Mouse (Mus musculus) forebrain, embryonic 12.5 days (tissue): ENCODE data around the gene Osmr. TPM values are rescaled to one million over a fixed set of nuclear protein-coding genes. Genes with fewer than 3 reads are reported as not detected.
A peak's percentile ranks its signal among the peaks of the same experiment; 100 is the strongest.
"Not testable (repeated sequence)": the region's sequence is repeated elsewhere in the genome, so short reads cannot be mapped to it uniquely, and the experiment has no call there.

Experiments
- ATAC-seq: fragments of 200-750 bp; cut with Nextera tagmentation; 2 replicates; pipeline ENCODE4 v1.8.0; 2017; ENCODE audit warnings: moderate TSS enrichment; ENCODE audit not compliant: low FRiP score
- H3K27ac ChIP-seq: fragments of 300-500 bp; sonication (generic); 2 replicates; pipeline ENCODE4 v1.5.1; 2016; ENCODE audit warnings: mild to moderate bottlenecking
- H3K27me3 ChIP-seq: fragments of 300-500 bp; sonication (generic); 2 replicates; pipeline ENCODE4 v1.6.1; 2016; ENCODE audit warnings: mild to moderate bottlenecking
- H3K36me3 ChIP-seq: fragments of 300-500 bp; sonication (generic); replicated peaks from 2 replicates; pipeline ENCODE4 v1.6.1; 2016; ENCODE audit warnings: mild to moderate bottlenecking
- H3K4me1 ChIP-seq: fragments of 300-500 bp; sonication (generic); 2 replicates; pipeline ENCODE4 v1.6.1; 2016
- H3K4me2 ChIP-seq: fragments of 300-500 bp; sonication (generic); 2 replicates; pipeline ENCODE4 v1.6.1; 2016; ENCODE audit warnings: mild to moderate bottlenecking, moderate library complexity
- H3K4me3 ChIP-seq: fragments of 300-500 bp; sonication (generic); replicated peaks from 2 replicates; pipeline ENCODE4 v1.5.1; 2016; ENCODE audit warnings: mild to moderate bottlenecking
- H3K9ac ChIP-seq: fragments of 300-500 bp; sonication (generic); 2 replicates; pipeline ENCODE4 v1.6.1; 2016; ENCODE audit warnings: mild to moderate bottlenecking
- H3K9me3 ChIP-seq: fragments of 300-500 bp; sonication (generic); 2 replicates; pipeline ENCODE4 v1.6.1; 2016
- WGBS: fragments of 180-500 bp; shearing (Covaris S2); methylation state at CpG from one replicate; pipeline ENCODE4 v1.1.7; 2016; 5-methylcytosine and 5-hydroxymethylcytosine counted together
- polyA plus RNA-seq: library from polyadenylated mRNA; unstranded; fragments of >200 nt; fragmentation: Nextera tagmentation; extraction: Ambion mirVana; gene quantifications from 2 replicates; pipeline ENCODE4 v1.2.1, GENCODE M21; 2016

Gene Osmr
- polyA plus RNA-seq, 1 experiment from 2014 or later, result 0.50 TPM

DNA sequence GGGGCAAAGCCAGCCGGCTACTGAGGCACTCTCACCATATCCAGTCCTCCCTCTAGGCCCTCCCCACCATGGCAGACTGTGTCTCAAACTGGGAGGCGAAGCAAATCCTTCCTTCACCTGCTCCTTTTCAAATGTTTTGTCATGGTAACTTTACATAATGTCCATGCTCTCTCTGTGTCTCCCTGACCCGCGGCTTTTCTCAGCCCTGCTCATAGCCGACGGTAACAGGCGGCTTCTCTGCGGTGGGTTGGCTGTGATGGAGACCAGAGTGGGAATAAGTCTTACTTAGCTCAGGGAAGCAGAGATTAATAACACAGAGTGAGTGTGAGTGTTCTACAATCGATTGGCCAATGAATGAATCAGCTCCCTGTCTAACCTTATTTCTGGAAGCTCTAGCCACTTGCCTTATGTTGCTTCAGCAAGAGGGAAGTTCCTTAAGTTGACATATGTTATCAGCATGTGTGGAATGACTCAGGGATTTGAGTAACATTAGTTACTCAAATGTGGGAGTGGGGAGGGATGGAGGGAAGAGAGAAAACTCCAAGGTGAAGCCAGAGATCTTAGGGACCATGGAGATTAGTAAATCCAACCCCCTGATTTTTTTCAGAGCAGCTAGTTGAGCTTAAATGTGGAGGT is 17.4 kb downstream of the Osmr start:
- H3K4me2 ChIP-seq, result no peak overlapping the region
- no peaks in the 10 kb centered on the region for H3K4me1 ChIP-seq
- H3K27me3 ChIP-seq, result 0 out of 2 replicates have a peak, but pooled peaks cover 3% of the 10 kb centered on the region
- no peaks in the 10 kb centered on the region for H3K36me3 ChIP-seq
- 84% methylated on average over 9 of the region's 9 CpGs for WGBS
- no peak for ATAC-seq
- no peak overlapping the region for H3K27ac ChIP-seq
- H3K9ac ChIP-seq, result no peak overlapping the region
- no peak overlapping the region for H3K4me3 ChIP-seq
- no peaks in the 10 kb centered on the region for H3K9me3 ChIP-seq

DNA sequence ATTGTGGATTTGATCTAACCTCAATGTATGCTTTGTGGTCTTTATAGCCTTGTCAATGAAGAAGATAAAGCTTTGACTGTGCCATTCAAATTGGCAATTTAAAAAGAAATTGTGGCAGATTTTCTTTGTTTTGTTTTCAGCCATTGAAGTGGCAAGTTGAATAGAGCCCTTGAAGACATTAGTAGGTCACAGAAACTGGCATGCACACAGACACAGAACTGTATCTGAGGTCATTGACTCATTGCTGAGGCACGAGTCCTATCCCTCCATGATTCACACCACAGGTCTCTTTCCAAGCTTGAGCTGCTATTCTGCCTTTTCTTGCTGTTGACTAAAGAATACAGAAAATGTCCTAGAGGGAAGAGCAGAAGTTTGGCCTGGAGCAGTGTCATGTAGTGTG is 24.9 kb downstream of the Osmr start:
- no peak overlapping the region for H3K4me2 ChIP-seq
- H3K27ac ChIP-seq, result no peak overlapping the region
- WGBS, result 42% methylated on average over 1 of the region's 1 CpGs

DNA sequence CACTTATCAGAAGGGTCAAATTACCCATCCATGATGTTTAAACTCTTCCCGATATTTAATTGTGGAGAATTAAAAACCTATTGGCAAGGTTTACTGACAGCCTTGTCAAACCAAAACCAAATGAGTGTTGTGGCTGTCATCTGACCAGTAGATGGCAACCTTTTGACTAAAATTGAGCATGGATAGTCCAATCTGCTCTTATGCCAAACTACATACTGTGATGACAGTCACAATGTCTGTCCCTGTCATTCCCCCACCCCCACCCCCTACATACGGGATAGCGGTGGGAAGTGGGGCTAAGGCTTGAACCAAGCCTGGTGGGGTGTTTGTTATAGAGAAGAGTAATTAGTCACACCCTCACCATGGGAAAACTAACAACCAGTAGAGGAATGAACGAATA is 34.6 kb downstream of the Osmr start:
- no peaks in the 10 kb centered on the region for H3K27me3 ChIP-seq
- no peak overlapping the region for H3K27ac ChIP-seq
- 62% methylated on average over 4 of the region's 4 CpGs for WGBS
- no peak overlapping the region for H3K4me3 ChIP-seq
- peak; percentile 53; the same call in 1 of the 2 replicates for ATAC-seq
- no peaks in the 10 kb centered on the region for H3K4me1 ChIP-seq
- no peaks in the 10 kb centered on the region for H3K36me3 ChIP-seq
- no peaks in the 10 kb centered on the region for H3K9me3 ChIP-seq
- H3K9ac ChIP-seq, result no peak overlapping the region
- no peak overlapping the region for H3K4me2 ChIP-seq

More for the DNA sequence above, 24.9 kb downstream of the Osmr start:
- no peaks in the 10 kb centered on the region for H3K9me3 ChIP-seq
- no peak overlapping the region for H3K9ac ChIP-seq
- no peaks in the 10 kb centered on the region for H3K27me3 ChIP-seq
- no peaks in the 10 kb centered on the region for H3K4me1 ChIP-seq
- H3K4me3 ChIP-seq, result no peak overlapping the region
- H3K36me3 ChIP-seq, result no peaks in the 10 kb centered on the region
- no peak for ATAC-seq

DNA sequence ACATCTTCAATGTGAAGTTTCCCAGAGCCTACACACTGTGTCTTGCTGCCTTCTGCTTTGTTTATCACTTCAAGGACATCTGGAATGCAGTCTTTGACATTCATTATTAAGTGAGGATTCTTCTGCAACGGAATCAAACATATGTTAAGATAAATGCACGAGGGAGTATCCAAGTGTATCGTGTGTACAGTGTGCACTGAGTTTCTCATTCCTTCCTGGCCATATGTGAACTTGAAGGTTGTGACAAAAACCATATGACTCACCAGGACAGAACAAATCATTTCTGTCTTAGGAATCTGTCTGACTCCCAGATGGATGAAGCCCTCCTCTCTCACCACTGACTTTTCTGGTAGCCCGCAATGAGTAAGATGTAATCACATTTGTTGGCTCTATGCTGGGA is 59.0 kb downstream of the Osmr start:
- WGBS, result 92% methylated on average over 4 of the region's 4 CpGs
- no peaks in the 10 kb centered on the region for H3K27me3 ChIP-seq
- H3K4me1 ChIP-seq, result no peaks in the 10 kb centered on the region
- H3K4me2 ChIP-seq, result no peak overlapping the region
- H3K4me3 ChIP-seq, result no peak overlapping the region
- no peaks in the 10 kb centered on the region for H3K36me3 ChIP-seq
- no peak for ATAC-seq
- H3K9ac ChIP-seq, result no peak overlapping the region
- no peak overlapping the region for H3K27ac ChIP-seq
- no peaks in the 10 kb centered on the region for H3K9me3 ChIP-seq

DNA sequence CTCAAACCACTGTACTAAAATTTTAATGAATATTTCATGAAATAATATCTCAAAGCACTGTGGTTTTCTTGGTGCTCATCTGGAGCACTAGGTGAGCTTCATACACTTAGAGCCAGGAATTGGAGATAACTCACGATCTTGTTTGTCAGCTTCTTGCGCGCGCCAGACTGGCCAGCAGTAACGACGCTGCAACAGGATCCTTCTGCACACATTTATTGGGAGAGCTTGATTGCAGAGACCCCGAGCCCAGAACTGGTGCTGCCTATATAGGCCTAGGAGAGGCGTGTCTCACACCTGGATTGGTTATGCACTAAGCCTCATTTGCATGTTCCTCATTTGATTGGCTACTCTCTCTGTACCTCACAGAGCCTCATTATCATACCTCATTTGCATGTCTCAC is 73.6 kb downstream of the Osmr start:
- H3K9me3 ChIP-seq, ATAC-seq, H3K9ac ChIP-seq, H3K27me3 ChIP-seq, H3K27ac ChIP-seq, H3K4me3 ChIP-seq, H3K4me2 ChIP-seq, H3K4me1 ChIP-seq: not testable (repeated sequence)
- WGBS, result 98% methylated on average over 8 of the region's 8 CpGs
- H3K36me3 ChIP-seq, result peaks cover 22% of the 10 kb centered on the region

DNA sequence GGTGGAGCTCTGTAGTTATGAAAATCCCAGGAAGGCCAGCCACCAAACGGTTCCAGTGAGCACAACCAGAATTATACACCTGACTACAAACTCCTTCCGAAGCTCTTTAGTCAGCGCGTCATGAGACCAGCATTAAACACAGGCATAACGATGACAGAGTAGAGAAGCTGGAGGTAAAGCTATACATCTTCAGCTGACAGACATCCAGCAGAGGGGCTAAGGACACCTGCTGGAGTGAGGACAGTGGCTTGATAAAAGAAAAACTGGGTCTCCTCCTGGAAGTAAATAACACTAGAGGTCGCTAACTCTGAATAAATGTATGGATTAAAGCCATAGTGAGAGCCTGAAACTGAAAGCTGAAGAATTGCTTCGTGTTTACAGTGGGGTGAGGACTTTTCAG is 81.9 kb downstream of the Osmr start:
- Histone ChIP-seq H3K4me3 (no peak overlapping the region), H3K4me2 (no peak overlapping the region), H3K27ac (no peak overlapping the region), H3K4me1 (no peaks in the 10 kb centered on the region), H3K9ac (no peak overlapping the region), H3K36me3 (peaks cover 81% of the 10 kb centered on the region), H3K27me3 (no peaks in the 10 kb centered on the region), H3K9me3 (no peaks in the 10 kb centered on the region)
- 86% methylated on average over 7 of the region's 7 CpGs for WGBS
- ATAC-seq, result no peak

DNA sequence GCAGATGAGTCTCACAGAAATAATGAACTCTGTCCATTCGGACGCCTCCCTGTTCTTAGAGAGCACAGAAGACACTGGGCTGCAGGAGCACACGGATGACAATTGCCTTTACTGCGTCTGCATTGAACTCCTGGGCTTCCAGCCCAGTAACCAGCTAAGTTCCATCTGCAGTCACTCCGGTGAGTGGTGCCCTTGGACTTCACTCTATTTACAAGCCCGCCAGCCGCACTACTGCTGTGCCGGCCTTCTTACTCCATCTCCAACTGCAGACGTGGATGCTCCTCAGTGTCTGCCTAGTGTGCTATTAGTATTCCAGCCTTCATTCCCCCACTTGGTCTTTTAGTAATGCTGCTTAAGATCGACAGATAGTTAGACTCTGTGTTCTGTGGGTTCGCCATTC is 83.1 kb downstream of the Osmr start:
- WGBS, result 94% methylated on average over 11 of the region's 11 CpGs
- Histone ChIP-seq H3K9ac (no peak overlapping the region), H3K4me3 (no peak overlapping the region), H3K27ac (no peak overlapping the region), H3K4me1 (no peaks in the 10 kb centered on the region), H3K36me3 (peaks cover 81% of the 10 kb centered on the region), H3K27me3 (no peaks in the 10 kb centered on the region), H3K4me2 (no peak overlapping the region), H3K9me3 (no peaks in the 10 kb centered on the region)
- no peak for ATAC-seq

DNA sequence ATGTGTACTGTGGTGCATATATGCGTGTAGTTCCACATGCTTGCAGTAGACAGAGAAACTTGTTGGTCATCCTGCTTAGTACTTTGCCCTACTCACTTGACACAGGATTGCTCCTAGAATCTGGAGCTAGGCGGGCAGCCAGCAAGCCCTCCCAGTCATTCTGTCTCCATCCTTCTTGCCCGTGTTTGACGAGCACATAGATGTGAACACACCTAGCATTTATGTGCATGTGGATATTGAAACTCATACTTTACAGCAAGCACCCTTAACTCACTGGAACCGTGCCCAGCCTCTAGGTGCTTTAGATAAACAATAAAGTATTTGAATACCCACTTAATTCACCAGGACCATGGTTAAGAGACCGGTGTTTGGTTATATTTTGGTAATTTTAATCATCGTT is 84.8 kb downstream of the Osmr start:
- WGBS, result 90% methylated on average over 7 of the region's 7 CpGs
- Histone ChIP-seq H3K4me1 (no peaks in the 10 kb centered on the region), H3K27ac (no peak overlapping the region), H3K4me2 (no peak overlapping the region), H3K27me3 (no peaks in the 10 kb centered on the region), H3K9ac (no peak overlapping the region), H3K4me3 (no peak overlapping the region), H3K9me3 (no peaks in the 10 kb centered on the region), H3K36me3 (peaks cover 76% of the 10 kb centered on the region)
- ATAC-seq, result no peak

DNA sequence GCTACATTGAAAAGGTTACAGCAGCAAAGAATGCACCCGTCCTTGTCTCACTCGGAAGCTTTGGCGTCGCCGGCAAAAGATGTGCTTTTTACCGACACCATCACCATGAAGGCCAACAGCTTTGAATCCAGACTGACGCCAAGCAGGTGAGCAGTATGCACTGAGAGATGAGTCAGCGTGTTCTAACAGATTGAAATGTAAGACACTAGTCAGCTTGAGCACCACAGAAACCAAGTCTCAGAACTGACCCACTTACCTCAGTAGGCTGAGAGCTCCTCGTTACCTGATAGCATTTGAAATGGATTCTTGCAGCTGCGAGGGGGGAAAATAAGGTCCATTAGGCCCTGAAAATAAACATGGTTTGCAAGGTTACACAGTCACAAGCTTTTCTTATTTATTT is 87.5 kb downstream of the Osmr start:
- Histone ChIP-seq H3K27me3 (no peaks in the 10 kb centered on the region), H3K9ac (no peak overlapping the region), H3K36me3 (peaks cover 69% of the 10 kb centered on the region), H3K9me3 (no peaks in the 10 kb centered on the region), H3K27ac (no peak overlapping the region), H3K4me3 (no peak overlapping the region), H3K4me2 (no peak overlapping the region), H3K4me1 (no peaks in the 10 kb centered on the region)
- no peak for ATAC-seq
- WGBS, result 95% methylated on average over 10 of the region's 10 CpGs

DNA sequence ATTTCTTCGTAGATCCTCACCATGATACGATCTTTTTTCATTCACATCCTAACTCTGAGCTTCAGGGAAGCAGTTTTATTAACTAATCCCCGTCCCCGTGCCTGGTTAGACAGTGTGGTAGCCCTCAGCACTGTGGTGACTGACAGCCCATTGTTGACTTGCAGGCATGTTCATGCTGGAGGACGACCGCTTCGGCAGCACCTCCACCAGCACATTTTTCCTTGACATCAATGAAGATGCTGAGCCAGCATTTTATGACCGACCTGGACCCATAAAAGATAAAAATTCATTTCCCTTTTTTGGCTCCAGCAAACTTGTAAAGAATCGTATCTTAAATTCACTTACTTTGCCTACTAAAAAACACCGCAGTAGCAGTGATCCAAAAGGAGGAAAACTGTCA is 88.6 kb downstream of the Osmr start:
- peaks cover 65% of the 10 kb centered on the region for H3K36me3 ChIP-seq
- no peaks in the 10 kb centered on the region for H3K4me1 ChIP-seq
- no peak overlapping the region for H3K9ac ChIP-seq
- no peak overlapping the region for H3K4me2 ChIP-seq
- H3K27me3 ChIP-seq, result no peaks in the 10 kb centered on the region
- WGBS, result 92% methylated on average over 10 of the region's 10 CpGs
- H3K27ac ChIP-seq, result no peak overlapping the region
- no peak overlapping the region for H3K4me3 ChIP-seq
- no peaks in the 10 kb centered on the region for H3K9me3 ChIP-seq
- ATAC-seq, result no peak

DNA sequence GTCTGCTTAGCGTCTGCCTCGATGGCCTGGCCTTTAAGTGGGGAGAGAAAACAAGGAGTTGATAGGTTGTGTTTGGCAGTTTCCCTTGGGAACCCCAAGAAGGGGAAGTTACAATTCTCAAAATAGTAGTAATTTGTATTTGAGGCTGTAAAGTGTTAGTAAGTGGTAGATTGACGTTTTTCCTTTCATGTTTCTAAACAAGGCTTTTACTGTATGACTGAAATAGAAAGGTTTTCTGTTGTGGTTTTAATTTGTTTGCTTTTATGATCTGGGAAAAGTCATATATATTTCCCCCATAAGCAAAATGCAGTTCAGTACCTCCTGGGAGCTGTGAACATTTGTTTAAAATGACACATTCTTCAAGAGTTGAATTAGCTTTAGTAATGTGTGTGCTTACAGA is 102.5 kb downstream of the Osmr start:
- H3K4me3 ChIP-seq, result no peak overlapping the region
- peaks cover 58% of the 10 kb centered on the region for H3K36me3 ChIP-seq
- ATAC-seq, result no peak
- H3K9ac ChIP-seq, result no peak overlapping the region
- H3K9me3 ChIP-seq, result no peaks in the 10 kb centered on the region
- no peaks in the 10 kb centered on the region for H3K27me3 ChIP-seq
- H3K4me2 ChIP-seq, result no peak overlapping the region
- 90% methylated on average over 3 of the region's 3 CpGs for WGBS
- no peak overlapping the region for H3K27ac ChIP-seq
- no peaks in the 10 kb centered on the region for H3K4me1 ChIP-seq
